Mouse (Mus musculus) heart, embryonic 15.5 days (tissue): ENCODE results near the gene Kif26b. TPM values are rescaled to one million over a fixed set of nuclear protein-coding genes. Genes with fewer than 3 reads are reported as not detected.

ENCODE experiments used
- ATAC-seq: fragments of 200-750 bp; cut with Nextera tagmentation; replicated peaks from 2 replicates; pipeline ENCODE4 v1.8.0; 2017; ENCODE audit warnings: low read depth, moderate TSS enrichment; ENCODE audit not compliant: insufficient number of reproducible peaks, insufficient read depth, low FRiP score
- H3K27ac ChIP-seq: fragments of 300-500 bp; sonication (generic); 2 replicates; pipeline ENCODE4 v1.5.1; 2015; ENCODE audit warnings: mild to moderate bottlenecking, inconsistent platforms
- H3K27me3 ChIP-seq: fragments of 300-500 bp; sonication (generic); 2 replicates; pipeline ENCODE4 v1.6.1; 2015; ENCODE audit warnings: inconsistent platforms
- H3K36me3 ChIP-seq: fragments of 300-500 bp; sonication (generic); 2 replicates; pipeline ENCODE4 v1.6.1; 2015; ENCODE audit warnings: mild to moderate bottlenecking, inconsistent platforms
- H3K4me1 ChIP-seq: fragments of 300-500 bp; sonication (generic); replicated peaks from 2 replicates; pipeline ENCODE4 v1.6.1; 2015; ENCODE audit warnings: inconsistent platforms
- H3K4me2 ChIP-seq: fragments of 300-500 bp; sonication (generic); 2 replicates; pipeline ENCODE4 v1.6.1; 2015; ENCODE audit warnings: inconsistent platforms, mild to moderate bottlenecking, moderate library complexity
- H3K4me3 ChIP-seq: fragments of 300-500 bp; sonication (generic); 2 replicates; pipeline ENCODE4 v1.5.1; 2015; ENCODE audit warnings: mild to moderate bottlenecking, inconsistent platforms
- H3K9ac ChIP-seq: fragments of 300-500 bp; sonication (generic); 2 replicates; pipeline ENCODE4 v1.6.1; 2015; ENCODE audit warnings: mild to moderate bottlenecking, inconsistent platforms
- H3K9me3 ChIP-seq: fragments of 300-500 bp; sonication (generic); replicated peaks from 2 replicates; pipeline ENCODE4 v1.6.1; 2016; ENCODE audit warnings: inconsistent platforms
- whole genome bisulfite sequencing: fragments of 180-500 bp; shearing (Covaris S2); methylation state at CpG from one replicate; pipeline ENCODE4 v1.1.7; 2015; ENCODE audit warnings: mixed read lengths; 5-methylcytosine and 5-hydroxymethylcytosine counted together
- polyA plus RNA-seq: library from polyadenylated mRNA; unstranded; fragments of >200 nt; fragmentation: Nextera tagmentation; extraction: Ambion mirVana; gene quantifications from 2 replicates; pipeline ENCODE4 v1.2.1, GENCODE M21; 2015

Kif26b gene
- polyA plus RNA-seq, 1 experiment from 2014 or later, result 7.3 TPM

DNA sequence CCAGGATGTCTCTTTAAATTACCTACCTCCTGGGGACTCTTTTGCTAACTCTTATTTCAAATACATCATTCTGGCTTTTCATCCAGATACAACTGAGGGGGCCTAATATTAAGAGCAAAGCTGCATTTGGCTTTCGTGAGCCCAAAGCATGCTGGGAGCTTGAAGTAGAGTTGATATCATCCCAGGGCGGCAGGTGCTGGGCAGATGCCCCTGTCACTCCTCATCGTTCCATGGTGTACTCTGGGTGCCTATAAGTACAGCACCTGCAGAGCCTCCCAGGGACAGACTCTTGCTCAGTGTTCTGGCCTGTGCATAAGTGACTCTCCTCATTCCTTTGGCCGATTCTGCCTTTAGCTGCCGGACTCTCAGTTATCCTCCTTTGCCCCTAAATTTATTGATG lies 13.5 kb downstream of the Kif26b start:
- Histone ChIP-seq H3K4me3 (no peak overlapping the region), H3K9ac (no peak overlapping the region), H3K27me3 (no peaks in the 10 kb centered on the region), H3K36me3 (peaks cover 6% of the 10 kb centered on the region; the same call in 1 of the 2 replicates), H3K4me1 (peaks cover 8% of the 10 kb centered on the region), H3K27ac (no peak overlapping the region), H3K4me2 (no peak overlapping the region), H3K9me3 (no peaks in the 10 kb centered on the region)
- WGBS, result 84% methylated on average over 5 of the region's 5 CpGs
- ATAC-seq, result no peak

DNA sequence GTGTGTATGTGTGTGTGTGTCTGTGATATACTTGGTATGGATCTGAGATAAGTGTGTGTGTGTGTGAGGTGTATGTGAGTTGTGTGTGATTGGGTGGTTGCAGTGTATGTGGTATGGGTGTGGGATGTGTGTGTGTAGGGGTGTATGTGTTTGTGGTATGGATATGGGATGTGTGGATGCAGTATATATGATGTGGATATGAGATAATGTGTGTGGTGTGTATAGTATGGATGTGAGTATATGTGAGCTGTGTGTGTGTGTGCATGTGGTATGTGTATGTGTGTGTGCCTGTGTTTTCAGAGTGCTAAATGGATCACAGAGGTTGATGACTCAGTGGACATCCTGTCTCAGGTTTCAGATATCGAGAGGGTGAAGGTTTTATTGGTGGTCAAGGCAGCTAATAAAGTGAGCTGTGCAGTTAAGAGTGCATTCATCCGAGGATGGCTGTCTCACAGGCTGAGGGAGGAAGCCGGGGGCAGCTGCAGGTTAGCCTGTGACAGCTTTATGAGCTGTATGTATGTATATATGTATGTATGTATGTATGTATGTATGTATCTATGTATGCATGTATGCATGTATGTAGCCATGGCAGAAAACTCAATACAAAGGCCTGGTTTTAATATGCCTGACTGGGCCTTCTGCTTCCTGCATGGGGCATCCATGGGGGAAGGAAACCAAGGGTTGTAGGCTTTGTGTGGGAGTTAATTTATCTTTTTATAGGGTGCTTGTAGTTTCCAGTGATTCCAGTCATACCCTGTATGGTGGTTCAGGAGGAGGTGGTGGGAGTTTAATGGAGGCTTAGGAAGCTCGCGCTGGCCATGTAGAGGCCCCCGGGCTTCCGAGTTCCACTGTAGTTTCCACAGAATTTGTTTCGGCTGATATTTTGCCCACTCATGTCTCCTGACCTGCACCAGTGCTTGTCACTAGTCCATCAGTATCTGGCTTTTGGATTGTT lies 14.3 kb downstream of the Kif26b start:
- Histone ChIP-seq H3K9me3 (no peaks in the 10 kb centered on the region), H3K9ac (no peak overlapping the region), H3K27ac (no peak overlapping the region), H3K4me3 (no peak overlapping the region), H3K4me1 (peaks cover 8% of the 10 kb centered on the region), H3K36me3 (peaks cover 6% of the 10 kb centered on the region; the same call in 1 of the 2 replicates), H3K27me3 (no peaks in the 10 kb centered on the region), H3K4me2 (no peak overlapping the region)
- WGBS, result 86% methylated on average over 8 of the region's 8 CpGs
- ATAC-seq, result no peak

DNA sequence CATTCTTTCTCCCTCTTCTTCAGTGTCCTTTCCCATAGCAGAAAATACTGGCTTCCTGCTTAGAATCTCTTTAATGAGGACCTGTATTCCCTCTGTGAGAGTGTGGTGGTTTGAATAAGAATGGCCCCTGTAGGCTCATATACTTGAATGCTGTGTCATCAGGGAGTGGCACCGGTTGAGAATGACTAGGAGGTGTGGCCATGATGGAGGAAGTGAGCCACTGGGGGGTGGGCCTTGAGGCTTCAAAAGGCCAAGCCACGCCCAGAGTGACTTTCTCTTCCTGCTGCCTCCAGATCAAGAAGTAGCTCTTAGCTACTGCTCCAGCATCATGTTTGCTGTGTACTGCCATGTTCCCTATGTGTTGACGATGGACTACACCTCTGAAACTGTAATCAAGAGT lies 15.7 kb downstream of the Kif26b start:
- Histone ChIP-seq H3K27me3 (no peaks in the 10 kb centered on the region), H3K4me3 (no peak overlapping the region), H3K27ac (no peak overlapping the region), H3K36me3 (peaks cover 6% of the 10 kb centered on the region; the same call in 1 of the 2 replicates), H3K4me2 (no peak overlapping the region), H3K9ac (no peak overlapping the region), H3K4me1 (peaks cover 8% of the 10 kb centered on the region), H3K9me3 (no peaks in the 10 kb centered on the region)
- 80% methylated on average over 3 of the region's 3 CpGs for WGBS
- no peak for ATAC-seq

DNA sequence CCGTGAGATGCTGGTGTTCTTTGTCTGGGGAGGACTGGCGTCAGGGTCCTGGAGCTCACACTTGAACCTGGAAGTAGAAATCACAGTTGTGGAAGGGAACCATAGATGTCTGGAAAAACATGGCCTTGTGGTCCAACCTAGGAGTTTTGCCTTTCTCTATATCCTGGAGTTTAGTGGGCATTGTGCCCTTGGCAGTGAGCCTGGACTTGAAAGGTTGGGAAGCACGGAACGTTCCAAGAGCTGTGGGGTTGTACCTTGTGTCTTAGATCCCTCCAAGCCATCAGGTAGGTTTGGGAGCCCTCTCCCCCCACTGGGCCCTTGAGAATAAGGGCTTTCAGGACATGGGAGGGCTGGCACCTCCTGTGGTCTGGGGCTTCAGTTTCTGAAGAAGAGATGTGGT lies 20.7 kb downstream of the Kif26b start:
- no peak for ATAC-seq
- Histone ChIP-seq H3K9ac (no peak overlapping the region), H3K4me2 (no peak overlapping the region), H3K27ac (no peak overlapping the region), H3K9me3 (no peaks in the 10 kb centered on the region), H3K4me3 (no peak overlapping the region), H3K36me3 (peaks cover 6% of the 10 kb centered on the region; the same call in 1 of the 2 replicates), H3K4me1 (peaks cover 28% of the 10 kb centered on the region), H3K27me3 (no peaks in the 10 kb centered on the region)
- WGBS, result 73% methylated on average over 4 of the region's 4 CpGs

DNA sequence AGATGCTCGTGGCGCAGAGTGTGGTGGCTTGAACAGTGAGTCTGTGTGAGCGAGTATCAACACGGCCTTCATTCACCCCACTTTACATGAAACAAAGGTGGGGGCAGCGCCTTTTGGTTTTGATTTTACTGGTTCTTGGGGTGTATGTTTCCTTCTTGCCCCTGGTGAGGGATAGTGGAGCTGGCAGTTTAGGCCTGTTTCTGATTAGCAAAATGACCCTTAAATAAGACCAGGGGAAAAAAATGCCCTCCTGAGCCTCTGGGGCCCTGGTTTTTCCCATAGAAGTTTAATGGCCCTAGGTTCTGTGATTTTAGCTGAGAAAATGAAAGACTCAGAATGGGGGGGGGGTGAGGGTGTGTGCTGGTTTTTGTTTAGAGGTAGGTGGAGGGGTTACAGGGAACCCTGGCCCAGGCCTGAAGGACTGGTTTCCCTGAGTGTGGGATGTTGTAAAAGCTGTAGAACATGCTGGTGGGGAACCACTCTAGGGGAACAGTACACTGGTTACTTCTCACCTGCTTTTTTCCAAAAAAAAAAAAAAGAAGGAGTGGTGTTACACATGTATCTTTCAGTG lies 21.6 kb downstream of the Kif26b start:
- Histone ChIP-seq H3K36me3 (peaks cover 6% of the 10 kb centered on the region; the same call in 1 of the 2 replicates), H3K9ac (no peak overlapping the region), H3K27me3 (no peaks in the 10 kb centered on the region), H3K27ac (no peak overlapping the region), H3K9me3 (no peaks in the 10 kb centered on the region), H3K4me1 (peaks cover 28% of the 10 kb centered on the region), H3K4me3 (no peak overlapping the region), H3K4me2 (no peak overlapping the region)
- no peak for ATAC-seq
- 94% methylated on average over 5 of the region's 5 CpGs for WGBS

DNA sequence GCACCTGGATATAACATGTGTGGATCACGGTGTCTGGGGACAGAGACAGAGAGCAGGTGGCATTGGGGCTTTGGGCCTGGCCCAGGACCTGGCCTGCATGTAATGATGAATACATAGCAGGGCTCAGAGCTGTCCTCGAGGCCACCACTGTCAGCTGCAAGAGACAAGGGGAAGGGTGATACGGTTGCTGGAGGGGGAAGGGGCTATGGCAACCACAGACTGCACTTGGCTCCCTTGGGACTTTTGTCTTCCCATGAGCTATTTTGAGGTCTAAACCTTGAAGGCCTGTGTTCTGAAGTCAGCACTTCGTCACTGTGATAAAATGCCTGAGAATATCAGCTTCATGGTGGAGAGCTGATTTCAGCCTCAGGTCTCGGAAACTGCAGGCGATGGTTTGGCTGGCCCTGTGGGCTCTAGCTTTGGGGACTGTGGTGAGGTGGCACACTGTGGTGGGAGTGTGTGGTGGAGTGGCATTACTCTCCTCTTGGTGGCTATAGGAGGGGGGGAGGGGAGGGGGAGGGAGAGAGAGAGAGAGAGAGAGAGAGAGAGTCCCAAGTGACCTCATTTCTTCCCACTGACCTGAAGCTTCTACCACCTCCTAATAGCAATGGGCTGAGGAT lies 23.5 kb downstream of the Kif26b start:
- Histone ChIP-seq H3K27me3 (no peaks in the 10 kb centered on the region), H3K9ac (no peak overlapping the region), H3K4me1 (peaks cover 28% of the 10 kb centered on the region), H3K4me2 (peak overlapping the region; percentile 37), H3K36me3 (no peaks in the 10 kb centered on the region), H3K9me3 (no peaks in the 10 kb centered on the region), H3K4me3 (no peak overlapping the region), H3K27ac (peak overlapping the region; percentile 83)
- peak; percentile 78 for ATAC-seq
- WGBS, result 35% methylated on average over 6 of the region's 6 CpGs

DNA sequence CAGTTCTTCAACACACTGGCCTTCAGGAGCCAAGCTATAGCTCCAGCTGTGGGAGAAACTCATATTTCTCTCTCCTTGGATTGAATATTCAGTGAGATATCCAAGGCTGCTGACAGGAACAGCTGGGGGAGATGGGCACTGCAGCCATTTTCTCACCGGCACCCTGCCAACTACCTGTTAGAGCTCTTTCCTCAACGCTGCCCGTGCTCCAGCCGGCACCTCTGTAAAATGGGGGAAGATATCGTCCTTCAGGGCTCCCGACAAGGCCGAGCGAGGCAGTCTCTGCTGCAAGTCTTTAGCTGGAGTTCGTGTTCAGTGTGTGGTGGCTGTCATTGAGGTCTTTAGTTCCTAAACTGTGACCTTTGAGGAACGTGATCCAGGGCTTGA lies 24.0 kb downstream of the Kif26b start:
- WGBS, result 23% methylated on average over 10 of the region's 10 CpGs
- no peak overlapping the region for H3K4me3 ChIP-seq
- ATAC-seq, result peak; percentile 28; the same call in 1 of the 2 replicates
- H3K4me2 ChIP-seq, result peak overlapping the region; percentile 37
- no peaks in the 10 kb centered on the region for H3K36me3 ChIP-seq
- peaks cover 28% of the 10 kb centered on the region for H3K4me1 ChIP-seq
- 0 out of 2 replicates have a peak overlapping the region, but pooled peaks have one; percentile 0 for H3K9ac ChIP-seq
- H3K27me3 ChIP-seq, result no peaks in the 10 kb centered on the region
- H3K9me3 ChIP-seq, result no peaks in the 10 kb centered on the region
- peak overlapping the region; percentile 83 for H3K27ac ChIP-seq

DNA sequence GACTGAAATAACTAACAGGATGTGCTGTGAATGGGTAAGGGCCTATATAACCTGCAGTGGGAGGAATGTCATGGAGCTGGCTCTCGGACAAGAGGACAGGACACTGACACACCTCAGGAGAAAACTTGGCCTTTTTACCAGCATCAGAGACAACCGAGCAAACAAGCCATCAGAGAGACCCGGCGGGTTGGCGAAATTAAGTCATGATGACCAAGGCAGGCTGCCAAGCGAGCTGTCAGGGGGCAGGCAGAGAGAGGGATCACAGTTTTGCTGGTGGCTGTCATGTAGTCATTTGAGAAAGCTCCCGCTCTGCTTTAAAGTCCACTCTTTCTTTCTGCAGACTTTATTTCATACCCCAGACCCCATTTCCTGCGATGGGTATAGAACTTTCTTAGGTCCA lies 27.3 kb downstream of the Kif26b start:
- H3K27ac ChIP-seq, result no peak overlapping the region
- H3K4me3 ChIP-seq, result no peak overlapping the region
- no peaks in the 10 kb centered on the region for H3K9me3 ChIP-seq
- no peak overlapping the region for H3K4me2 ChIP-seq
- no peak overlapping the region for H3K9ac ChIP-seq
- 0 out of 2 replicates have a peak, but pooled peaks cover 6% of the 10 kb centered on the region for H3K36me3 ChIP-seq
- no peaks in the 10 kb centered on the region for H3K27me3 ChIP-seq
- WGBS, result 81% methylated on average over 8 of the region's 8 CpGs
- no peak for ATAC-seq
- peaks cover 24% of the 10 kb centered on the region for H3K4me1 ChIP-seq

DNA sequence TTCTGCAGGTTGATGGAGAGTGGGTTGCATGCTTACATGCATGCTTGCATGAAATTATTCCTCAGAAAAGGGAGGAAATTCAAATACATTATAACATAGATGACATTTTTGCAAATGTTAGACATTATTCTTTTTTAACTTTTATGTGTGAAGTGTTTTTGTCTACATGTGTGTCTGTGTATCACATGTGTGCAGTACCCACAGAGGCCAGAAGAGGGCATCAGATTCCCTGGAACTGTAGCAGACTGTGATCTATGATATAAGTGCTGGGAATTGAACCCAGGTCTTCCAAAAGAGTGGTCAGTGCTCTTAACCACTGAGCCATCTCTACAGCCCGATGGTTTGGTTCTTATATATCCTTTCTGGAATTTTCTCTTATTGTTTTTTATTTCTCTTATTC lies 31.1 kb downstream of the Kif26b start:
- no peak overlapping the region for H3K9ac ChIP-seq
- no peak overlapping the region for H3K4me3 ChIP-seq
- peaks cover 12% of the 10 kb centered on the region for H3K4me1 ChIP-seq
- H3K27ac ChIP-seq, result no peak overlapping the region
- H3K36me3 ChIP-seq, result 0 out of 2 replicates have a peak, but pooled peaks cover 6% of the 10 kb centered on the region
- no peaks in the 10 kb centered on the region for H3K27me3 ChIP-seq
- ATAC-seq, result no peak
- WGBS, result 97% methylated on average over 1 of the region's 1 CpGs
- H3K9me3 ChIP-seq, result no peaks in the 10 kb centered on the region
- H3K4me2 ChIP-seq, result no peak overlapping the region

DNA sequence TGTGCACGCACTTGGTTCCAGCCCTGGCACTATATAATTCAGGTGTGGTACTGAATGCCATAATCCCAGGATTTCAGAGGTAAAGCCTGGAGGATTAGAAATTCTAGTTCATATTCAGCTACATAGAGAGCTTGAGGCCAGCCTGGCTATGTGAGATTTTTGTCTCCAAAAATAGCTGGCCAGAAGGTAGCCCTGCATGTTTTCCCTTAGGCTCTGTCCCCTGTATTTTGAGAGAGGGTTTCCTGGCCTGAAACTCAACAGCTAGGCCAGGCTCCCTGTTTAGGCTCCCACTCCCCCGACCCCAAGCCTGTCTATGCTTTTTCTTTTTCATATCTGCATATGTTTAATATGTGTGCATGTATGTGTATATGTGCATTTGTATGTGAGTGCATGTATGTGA lies 34.9 kb downstream of the Kif26b start:
- Histone ChIP-seq H3K4me3 (no peak overlapping the region), H3K4me2 (no peak overlapping the region), H3K36me3 (0 out of 2 replicates have a peak, but pooled peaks cover 6% of the 10 kb centered on the region), H3K4me1 (peaks cover 17% of the 10 kb centered on the region), H3K9me3 (no peaks in the 10 kb centered on the region), H3K27me3 (no peaks in the 10 kb centered on the region), H3K9ac (no peak overlapping the region), H3K27ac (peak overlapping the region; percentile 47)
- WGBS, result 68% methylated on average over 2 of the region's 2 CpGs
- no peak for ATAC-seq

DNA sequence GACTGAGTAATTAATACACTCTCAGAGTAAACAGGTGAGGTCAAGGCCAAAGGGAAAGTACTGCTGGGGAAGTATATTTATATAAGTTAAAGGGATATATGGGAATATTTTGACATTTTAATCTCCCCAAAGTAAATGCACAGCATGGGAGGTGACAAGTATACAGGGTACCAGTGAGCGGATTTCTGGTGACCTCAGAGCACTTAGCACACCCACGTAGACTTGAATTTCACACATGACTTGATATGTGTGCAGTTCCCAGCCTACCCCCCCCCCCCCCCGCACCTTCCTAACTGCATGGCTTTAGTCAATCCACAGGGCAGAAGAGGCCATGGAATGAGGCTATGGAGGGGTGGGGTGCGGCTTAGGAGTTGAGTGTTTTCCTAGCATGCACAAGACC lies 35.9 kb downstream of the Kif26b start:
- Histone ChIP-seq H3K4me2 (no peak overlapping the region), H3K9ac (no peak overlapping the region), H3K9me3 (no peaks in the 10 kb centered on the region), H3K27ac (no peak overlapping the region), H3K4me1 (peaks cover 18% of the 10 kb centered on the region), H3K4me3 (no peak overlapping the region), H3K36me3 (0 out of 2 replicates have a peak, but pooled peaks cover 6% of the 10 kb centered on the region), H3K27me3 (no peaks in the 10 kb centered on the region)
- WGBS, result 72% methylated on average over 4 of the region's 4 CpGs
- ATAC-seq, result no peak
